Mouse (Mus musculus) G1E-ER4 (cell line): ENCODE results near the gene Gm20696. TPM values are rescaled to one million over a fixed set of nuclear protein-coding genes. Genes with fewer than 3 reads are reported as not detected.

ENCODE experiments used
- GATA1 ChIP-seq: IDR thresholded peaks from one replicate; pipeline ENCODE4 v1.8.0; 2012; ENCODE audit warnings: low read length, inconsistent platforms
- polyA plus RNA-seq: library from polyadenylated mRNA; stranded (reverse); fragments of >175 nt; gene quantifications from 2 replicates; pipeline ENCODE4 v1.2.3, GENCODE M21; 2012

Gm20696 gene
- polyA plus RNA-seq, 1 experiment = not detected

- TF ChIP-seq GATA1 = no peak
Observed at GRCm38 (mm10) chr6:99643439-99644199, 23.0 kb downstream of the Gm20696 start.

GRCm38 (mm10) chr6:99637456-99637855 is 29.1 kb downstream of the Gm20696 start:
- no peak for TF ChIP-seq GATA1

GRCm38 (mm10) chr6:99636801-99637200 is 29.8 kb downstream of the Gm20696 start:
- TF ChIP-seq GATA1 = no peak

GRCm38 (mm10) chr6:99636121-99636520 is 30.5 kb downstream of the Gm20696 start:
- TF ChIP-seq GATA1 = no peak

- TF ChIP-seq GATA1 = no peak
Observed at GRCm38 (mm10) chr6:99632121-99632980, 34.2 kb downstream of the Gm20696 start.

GRCm38 (mm10) chr6:99631637-99632036 is 35.0 kb downstream of the Gm20696 start:
- no peak for TF ChIP-seq GATA1

GRCm38 (mm10) chr6:99629726-99630458 is 36.7 kb downstream of the Gm20696 start:
- TF ChIP-seq GATA1 = no peak

- TF ChIP-seq GATA1 = no peak
Observed at GRCm38 (mm10) chr6:99626347-99626746, 40.2 kb downstream of the Gm20696 start.

GRCm38 (mm10) chr6:99625803-99626202 is 40.8 kb downstream of the Gm20696 start:
- TF ChIP-seq GATA1 = no peak

- TF ChIP-seq GATA1 = no peak
Observed at GRCm38 (mm10) chr6:99625306-99625705, 41.3 kb downstream of the Gm20696 start.

GRCm38 (mm10) chr6:99624542-99624941 is 42.1 kb downstream of the Gm20696 start:
- TF ChIP-seq GATA1 = no peak

GRCm38 (mm10) chr6:99623641-99624040 is 43.0 kb downstream of the Gm20696 start:
- no peak for TF ChIP-seq GATA1

- TF ChIP-seq GATA1 = no peak
Observed at GRCm38 (mm10) chr6:99621167-99621566, 45.4 kb downstream of the Gm20696 start.

- no peak for TF ChIP-seq GATA1
Observed at GRCm38 (mm10) chr6:99620471-99620870, 46.1 kb downstream of the Gm20696 start.

GRCm38 (mm10) chr6:99619964-99620363 is 46.6 kb downstream of the Gm20696 start:
- no peak for TF ChIP-seq GATA1

GRCm38 (mm10) chr6:99619466-99619865 is 47.1 kb downstream of the Gm20696 start:
- no peak for TF ChIP-seq GATA1

- TF ChIP-seq GATA1 = no peak
Observed at GRCm38 (mm10) chr6:99617867-99618266, 48.7 kb downstream of the Gm20696 start.
